Mouse (Mus musculus): ENCODE measurements at regions not wholly inside any gene's neighbourhood (a gene's known extent, or its start where the extent isn't known, plus 50 kb on each side); places are given as distances from the start of the nearest gene placed in this dataset.

- no peak for TF ChIP-seq CTCF (IDR thresholded peaks at IDR 0.05; ENCODE audit: low read depth)
- Histone ChIP-seq H3K27ac (ENCODE audit: low read depth, low read length) (no peak overlapping the region), H3K9ac (no peak overlapping the region), H3K36me3 (ENCODE audit: insufficient read depth) (no peaks in the 10 kb centered on the region), H3K9me3 (ENCODE audit: low read length) (no peaks in the 10 kb centered on the region), H3K27me3 (ENCODE audit: insufficient read depth, low read length) (no peaks in the 10 kb centered on the region), H3K4me2 (ENCODE audit: low read depth) (no peak overlapping the region), H3K4me1 (ENCODE audit: insufficient read depth) (no peaks in the 10 kb centered on the region), H3K4me3 (ENCODE audit: low read depth, low read length) (no peak overlapping the region)
- ATAC-seq (no peak), DNase-seq (no peak)
Observed at GRCm38 (mm10) chr10:30278987-30279386, 78.6 kb upstream of the Cenpw start.

DNA sequence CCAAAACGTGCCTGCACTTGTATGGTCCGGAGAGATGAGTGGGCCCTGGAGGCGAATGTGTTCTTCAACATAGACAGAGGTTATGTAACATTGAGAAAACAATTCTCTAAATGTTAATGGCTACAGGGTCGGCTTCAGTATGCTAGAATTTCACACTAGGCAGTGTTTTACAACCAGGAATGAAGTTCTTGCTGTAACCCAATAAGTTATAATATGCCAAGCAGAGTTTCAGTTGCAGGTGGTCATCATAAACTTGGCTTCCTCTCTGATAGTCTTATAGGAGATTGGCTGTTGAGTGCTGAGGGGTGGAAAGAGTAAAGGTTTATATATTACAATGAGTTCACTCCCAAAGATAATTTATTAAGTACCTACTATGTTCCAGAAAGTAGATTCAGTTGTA lies 64.8 kb upstream of the Cenpw start:
- no peak for ATAC-seq
- H3K36me3 ChIP-seq (ENCODE audit: insufficient read depth), result no peaks in the 10 kb centered on the region
- no peak for TF ChIP-seq CTCF (IDR thresholded peaks at IDR 0.05; ENCODE audit: low read depth)
- no peak overlapping the region for H3K4me3 ChIP-seq (ENCODE audit: low read depth, low read length)
- H3K27ac ChIP-seq (ENCODE audit: low read depth, low read length), result no peak overlapping the region
- no peaks in the 10 kb centered on the region for H3K27me3 ChIP-seq (ENCODE audit: insufficient read depth, low read length)
- no peak overlapping the region for H3K4me2 ChIP-seq (ENCODE audit: low read depth)
- 89% methylated on average over 4 of the region's 4 CpGs for WGBS
- H3K9me3 ChIP-seq (ENCODE audit: low read length), result no peaks in the 10 kb centered on the region
- H3K9ac ChIP-seq, result no peak overlapping the region
- no peaks in the 10 kb centered on the region for H3K4me1 ChIP-seq (ENCODE audit: insufficient read depth)
- no peak for DNase-seq

- WGBS, result 46% methylated on average over 3 of the region's 3 CpGs
- ATAC-seq (no peak), DNase-seq (no peak)
- Histone ChIP-seq H3K36me3 (ENCODE audit: insufficient read depth) (no peaks in the 10 kb centered on the region), H3K27ac (ENCODE audit: low read depth, low read length) (no peak overlapping the region), H3K9me3 (ENCODE audit: low read length) (no peaks in the 10 kb centered on the region), H3K4me2 (ENCODE audit: low read depth) (no peak overlapping the region), H3K4me3 (ENCODE audit: low read depth, low read length) (no peak overlapping the region), H3K9ac (no peak overlapping the region), H3K27me3 (ENCODE audit: insufficient read depth, low read length) (no peaks in the 10 kb centered on the region), H3K4me1 (ENCODE audit: insufficient read depth) (no peaks in the 10 kb centered on the region)
- no peak for TF ChIP-seq CTCF (IDR thresholded peaks at IDR 0.05; ENCODE audit: low read depth)
Observed at GRCm38 (mm10) chr10:30259716-30260115, 59.4 kb upstream of the Cenpw start.

DNA sequence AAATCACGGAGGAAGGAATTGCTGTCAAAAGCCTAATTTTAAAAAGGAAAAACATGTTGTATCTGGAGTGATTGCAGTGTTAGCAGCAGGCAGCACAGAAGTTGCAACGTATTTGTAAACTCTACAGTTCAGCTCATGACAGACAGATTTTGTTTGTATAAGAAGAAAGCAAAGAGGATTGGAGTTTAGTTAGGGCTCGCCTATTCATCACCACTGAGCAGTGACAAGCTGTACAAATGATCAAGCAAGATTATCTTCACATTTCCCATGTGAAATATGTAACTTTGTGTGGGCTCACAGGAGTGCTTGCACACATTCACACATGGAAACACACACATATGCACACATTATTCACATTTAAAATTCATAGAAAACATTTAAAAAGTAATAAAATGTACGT lies 57.5 kb upstream of the Cenpw start:
- ATAC-seq (peak; percentile 92), DNase-seq (peak; percentile 44)
- Histone ChIP-seq H3K4me2 (ENCODE audit: low read depth) (no peak overlapping the region), H3K4me1 (ENCODE audit: insufficient read depth) (no peaks in the 10 kb centered on the region), H3K9me3 (ENCODE audit: low read length) (no peaks in the 10 kb centered on the region), H3K9ac (no peak overlapping the region), H3K4me3 (ENCODE audit: low read depth, low read length) (no peak overlapping the region), H3K36me3 (ENCODE audit: insufficient read depth) (no peaks in the 10 kb centered on the region), H3K27me3 (ENCODE audit: insufficient read depth, low read length) (no peaks in the 10 kb centered on the region), H3K27ac (ENCODE audit: low read depth, low read length) (no peak overlapping the region)
- WGBS, result 32% methylated on average over 4 of the region's 4 CpGs
- no peak for TF ChIP-seq CTCF (IDR thresholded peaks at IDR 0.05; ENCODE audit: low read depth)
